8 mouse cellular contexts compared by ENCODE assay signal in genomic region chr19:6970460-6971085, GRCm38 (mm10). TPM values are rescaled to one million over a fixed set of nuclear protein-coding genes. Genes with fewer than 3 reads are reported as not detected.
A peak's percentile ranks its signal among the peaks of the same experiment; 100 is the strongest.
DNase-seq lines count a peak whose midpoint lies in the region; ATAC-seq lines count a peak whose summit lies in the region.

No protein-coding gene starts in this region.

- whole genome bisulfite sequencing in stomach, embryonic 16.5 days: 27% methylated on average over 11 of the region's 11 CpGs

- DNase-seq in retina, postnatal 1 day: peak; percentile 48
- DNase-seq in retina, embryonic 14.5 days (ENCODE audit: low spot score): no peak
- DNase-seq in kidney, postnatal 10 days: peak; percentile 49
- DNase-seq in thymus, postnatal 10 days (ENCODE audit: low spot score in 2 of 2): no peak
- no peak for DNase-seq in spleen, postnatal 4 days (ENCODE audit: low spot score in 2 of 2)

- no peaks in the 10 kb centered on the region for H3K9me3 ChIP-seq in erythroblast, embryonic 14.5 days (ENCODE audit: control insufficient read depth, low read length)
- H3K9me3 ChIP-seq in stomach, embryonic 16.5 days (replicated peaks; ENCODE audit: control insufficient read depth, low read length): no peaks in the 10 kb centered on the region

- peak overlapping the region; percentile 85 for H3K9ac ChIP-seq in stomach, embryonic 16.5 days (ENCODE audit: low read length)

- ATAC-seq in erythroblast, adult 5-6 weeks (replicated peaks; ENCODE audit: low FRiP score, poor library complexity, severe bottlenecking): no peak
- ATAC-seq in stomach, embryonic 16.5 days (ENCODE audit: insufficient read depth, low FRiP score): no peak

- H3K27ac ChIP-seq in stomach, embryonic 16.5 days (ENCODE audit: low read length): peak overlapping the region; percentile 5; the same call in 1 of the 2 replicates

- H3K27me3 ChIP-seq in erythroblast, embryonic 14.5 days (ENCODE audit: control insufficient read depth): peaks cover 20% of the 10 kb centered on the region
- H3K27me3 ChIP-seq in stomach, embryonic 16.5 days (ENCODE audit: control insufficient read depth, insufficient read depth, low read length): no peaks in the 10 kb centered on the region

- peaks cover 84% of the 10 kb centered on the region for H3K4me1 ChIP-seq in erythroblast, embryonic 14.5 days (ENCODE audit: control insufficient read depth)
- H3K4me1 ChIP-seq in stomach, embryonic 16.5 days (ENCODE audit: control insufficient read depth, insufficient read depth, low read length): peaks cover 45% of the 10 kb centered on the region

- peak overlapping the region; percentile 70 for H3K4me3 ChIP-seq in erythroblast, embryonic 14.5 days (replicated peaks)
- peak overlapping the region; percentile 75; the same call in 1 of the 2 replicates for H3K4me3 ChIP-seq in stomach, embryonic 16.5 days (replicated peaks; ENCODE audit: low read length)

- H3K36me3 ChIP-seq in erythroblast, embryonic 14.5 days (ENCODE audit: control insufficient read depth): no peaks in the 10 kb centered on the region; the same call in 1 of the 2 replicates
- peaks cover 11% of the 10 kb centered on the region for H3K36me3 ChIP-seq in stomach, embryonic 16.5 days (ENCODE audit: control insufficient read depth, insufficient read depth, low read length)

- H3K4me2 ChIP-seq in stomach, embryonic 16.5 days (ENCODE audit: low read depth, low read length): peak overlapping the region; percentile 74

RNA-seq across cellular contexts. Expression of gene Ppp1r14b, which starts 4.2 kb away (rescaled TPM):
- 15.6 and 17.4 TPM in 2 replicates for polyA plus RNA-seq in erythroblast, embryonic 14.5 days (2012)
- 30.9 and 57.8 TPM in 2 replicates for total RNA-seq in erythroblast, adult 5-6 weeks (2015; ENCODE audit: low replicate concordance)
- 17.8 and 41.6 TPM in 2 replicates for total RNA-seq in erythroblast, adult 5-6 weeks (2017; ENCODE audit: low replicate concordance)
- 53.7 and 70.6 TPM in 2 replicates for polyA plus RNA-seq in stomach, embryonic 16.5 days (2015; fragmentation: Nextera tagmentation; extraction: Ambion mirVana)

RNA-seq across cellular contexts. Expression of gene Plcb3, which starts 5.7 kb away (rescaled TPM):
- polyA plus RNA-seq in erythroblast, embryonic 14.5 days (2012): 0.12 and 0.22 TPM in 2 replicates
- total RNA-seq in erythroblast, adult 5-6 weeks (2015; ENCODE audit: low replicate concordance): 0.19 and 0.42 TPM in 2 replicates
- total RNA-seq in erythroblast, adult 5-6 weeks (2017; ENCODE audit: low replicate concordance): 2.5 and 6.8 TPM in 2 replicates
- 61.7 and 65.4 TPM in 2 replicates for polyA plus RNA-seq in stomach, embryonic 16.5 days (2015; fragmentation: Nextera tagmentation; extraction: Ambion mirVana)

RNA-seq across cellular contexts. Expression of gene Fkbp2, which starts 9.7 kb away (rescaled TPM):
- polyA plus RNA-seq in erythroblast, embryonic 14.5 days (2012): 24.5 and 29.1 TPM in 2 replicates
- total RNA-seq in erythroblast, adult 5-6 weeks (2015; ENCODE audit: low replicate concordance): 34.0 and 34.9 TPM in 2 replicates
- total RNA-seq in erythroblast, adult 5-6 weeks (2017; ENCODE audit: low replicate concordance): 31.0 and 34.8 TPM in 2 replicates
- 153 and 158 TPM in 2 replicates for polyA plus RNA-seq in stomach, embryonic 16.5 days (2015; fragmentation: Nextera tagmentation; extraction: Ambion mirVana)

RNA-seq across cellular contexts. Expression of gene Vegfb, which starts 16.9 kb away (rescaled TPM):
- 2.3 and 2.7 TPM in 2 replicates for polyA plus RNA-seq in erythroblast, embryonic 14.5 days (2012)
- total RNA-seq in erythroblast, adult 5-6 weeks (2015; ENCODE audit: low replicate concordance): 11.7 TPM in 2 replicates
- total RNA-seq in erythroblast, adult 5-6 weeks (2017; ENCODE audit: low replicate concordance): 0.98 and 1.1 TPM in 2 replicates
- 19.0 and 19.7 TPM in 2 replicates for polyA plus RNA-seq in stomach, embryonic 16.5 days (2015; fragmentation: Nextera tagmentation; extraction: Ambion mirVana)

RNA-seq across cellular contexts. Expression of gene Dnajc4, which starts 21.8 kb away (rescaled TPM):
- polyA plus RNA-seq in erythroblast, embryonic 14.5 days (2012): 3.8 and 5.5 TPM in 2 replicates
- 4.4 and 6.5 TPM in 2 replicates for total RNA-seq in erythroblast, adult 5-6 weeks (2015; ENCODE audit: low replicate concordance)
- total RNA-seq in erythroblast, adult 5-6 weeks (2017; ENCODE audit: low replicate concordance): 2.1 and 10.9 TPM in 2 replicates
- 28.8 TPM in 2 replicates for polyA plus RNA-seq in stomach, embryonic 16.5 days (2015; fragmentation: Nextera tagmentation; extraction: Ambion mirVana)

Comparison
In these comparisons a context has a peak if more than half of its experiments do, and no peak if none do; other contexts are left out.
1. DNase-seq: peak in retina, postnatal 1 day (single experiment) and kidney, postnatal 10 days (single experiment); none in retina, embryonic 14.5 days (single experiment), thymus, postnatal 10 days (0 of 2) and spleen, postnatal 4 days (0 of 2).
2. RNA of gene Plcb3, which starts 5.7 kb away (polyA plus RNA-seq): 61.7 to 65.4 TPM in stomach, embryonic 16.5 days; 0.12 to 0.22 TPM in erythroblast, embryonic 14.5 days; every median in the first group is over 10 times any median in the second.